Mouse (Mus musculus): ENCODE measurements around the gene Tec.

Gene Tec

GRCm38 (mm10) chr5:72776595-72776994 lies 91.7 kb downstream of the Tec start:
- no peak for DNase-seq

DNA sequence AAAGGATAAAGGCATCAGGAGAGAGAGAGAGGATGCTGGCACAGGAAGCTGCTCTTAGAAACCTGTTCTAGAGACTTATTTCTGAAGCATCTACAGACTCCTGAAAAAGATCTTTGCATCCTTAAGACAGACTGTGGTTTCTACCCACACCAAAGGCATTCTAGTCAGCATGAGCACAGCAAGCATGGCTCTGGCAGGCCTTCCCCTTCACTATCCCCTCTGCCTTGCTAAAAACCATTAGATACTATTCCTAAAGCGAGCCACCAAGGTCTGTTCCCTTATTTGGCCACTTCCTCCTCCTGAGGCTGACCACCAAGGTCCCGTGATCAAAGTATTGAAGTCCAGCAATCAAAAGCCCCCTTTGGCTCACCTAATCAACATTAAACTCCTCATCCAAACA lies 92.2 kb downstream of the Tec start:
- no peak for DNase-seq

DNA sequence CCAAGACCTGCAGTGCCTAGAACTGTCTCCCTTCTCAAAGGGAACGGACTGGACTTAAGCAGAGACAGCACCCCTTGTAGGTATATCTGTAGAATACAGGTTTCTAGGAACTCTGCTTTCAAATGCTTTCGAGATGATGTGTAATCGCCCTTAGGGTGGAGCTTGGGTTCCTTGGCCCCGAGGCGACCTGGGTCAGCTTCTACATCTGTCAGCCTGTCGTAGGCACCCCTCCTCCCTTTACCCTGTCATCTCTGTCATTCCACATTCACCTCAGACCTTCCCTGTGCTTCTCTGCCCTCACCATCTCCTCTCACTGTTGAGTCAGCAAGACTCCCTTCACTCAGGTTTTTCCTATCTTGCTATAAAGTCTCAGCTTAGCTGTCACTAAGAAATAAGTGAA lies 98.4 kb downstream of the Tec start:
- DNase-seq, result no peak

DNA sequence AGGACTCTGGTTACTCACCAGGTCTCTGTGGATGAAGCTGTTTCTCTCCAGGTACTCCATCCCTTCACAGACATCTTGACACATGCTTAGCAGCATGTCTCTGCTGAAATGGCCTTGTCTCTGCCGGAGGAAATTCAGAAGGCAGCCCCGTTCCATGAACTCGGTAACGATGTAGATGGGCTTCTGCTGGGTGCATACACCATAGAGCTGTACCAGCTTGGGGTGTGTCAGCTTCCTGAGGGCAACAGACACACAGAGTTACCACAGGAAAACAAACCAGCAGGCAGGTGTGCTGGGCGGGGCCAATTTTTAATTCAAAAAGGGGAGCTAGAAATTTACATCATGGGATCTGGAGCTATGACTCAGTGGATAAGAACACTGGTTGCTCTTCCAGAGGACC lies 104.7 kb downstream of the Tec start:
- DNase-seq, result no peak

- DNase-seq, result no peak
Measured at GRCm38 (mm10) chr5:72763025-72763424, 105.3 kb downstream of the Tec start.

- no peak for DNase-seq
Measured at GRCm38 (mm10) chr5:72761758-72762157, 106.5 kb downstream of the Tec start.

DNA sequence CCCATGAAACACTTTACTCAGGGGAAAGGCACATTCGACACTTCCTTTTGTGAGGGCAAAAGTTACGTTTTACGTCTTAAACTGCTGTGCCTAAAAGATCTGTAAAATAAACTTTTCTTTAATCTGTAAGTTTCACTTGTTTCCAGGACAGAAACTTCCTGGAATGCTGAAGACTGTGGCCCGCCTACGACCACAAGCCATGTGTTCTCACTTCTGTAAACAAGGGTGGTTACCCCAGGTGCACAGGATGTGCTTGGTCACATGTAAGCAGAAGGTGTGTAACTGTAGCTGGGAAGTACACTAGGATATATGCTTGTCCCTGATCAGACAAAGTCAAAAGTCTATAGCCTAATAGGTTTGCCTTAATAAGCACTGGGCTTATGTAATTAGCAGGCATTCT lies 107.0 kb downstream of the Tec start:
- no peak for DNase-seq

- DNase-seq, result no peak
Measured at GRCm38 (mm10) chr5:72758925-72759924, 109.1 kb downstream of the Tec start.

- DNase-seq, result no peak
Measured at GRCm38 (mm10) chr5:72757155-72757773, 111.0 kb downstream of the Tec start.

DNA sequence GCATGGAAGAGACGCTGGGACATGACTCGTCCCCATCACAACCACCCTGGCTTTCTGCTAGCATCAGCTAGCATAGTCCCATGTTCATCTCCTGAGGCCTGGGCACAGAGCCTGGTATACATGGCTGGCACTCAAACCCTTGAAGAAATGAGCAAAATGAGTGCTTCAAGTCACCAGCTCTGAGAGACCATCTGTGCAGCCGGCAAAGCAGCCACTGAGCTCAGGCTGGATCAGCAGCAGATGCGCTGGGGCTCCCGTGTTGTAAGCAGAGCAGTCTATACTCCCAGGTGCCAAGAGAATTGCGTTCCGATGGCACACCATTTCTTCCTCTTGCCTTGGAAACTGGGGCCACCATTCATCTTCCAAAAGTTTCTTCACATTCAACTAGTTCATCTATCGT lies 112.3 kb downstream of the Tec start:
- peak; percentile 77 for DNase-seq

DNA sequence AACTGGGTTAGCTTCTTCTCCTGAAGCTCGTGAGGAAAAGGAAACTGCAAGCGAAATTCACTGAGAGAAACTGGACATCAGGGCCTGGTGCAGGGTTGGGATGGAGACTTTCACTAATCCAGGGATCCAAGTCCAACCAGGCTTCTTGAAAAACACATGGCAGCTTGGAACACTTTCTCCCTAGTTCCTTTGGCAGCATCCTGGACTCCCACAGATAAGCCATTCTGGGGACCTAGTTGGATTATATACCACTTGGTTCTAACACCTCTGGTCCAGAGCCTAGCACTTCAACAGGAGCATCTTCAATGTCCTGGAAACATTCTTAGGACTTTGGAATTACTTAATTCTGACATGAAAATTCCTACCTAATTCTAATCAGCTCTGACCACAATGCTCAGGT lies 113.2 kb downstream of the Tec start:
- DNase-seq, result no peak

GRCm38 (mm10) chr5:72752585-72752984 lies 115.7 kb downstream of the Tec start, which contains the start of gene Txk:
Gene Txk, minus strand, starts transcription at chr5:72752777.
- DNase-seq, result no peak

GRCm38 (mm10) chr5:72751056-72751758 lies 117.1 kb downstream of the Tec start:
- DNase-seq, result no peak

DNA sequence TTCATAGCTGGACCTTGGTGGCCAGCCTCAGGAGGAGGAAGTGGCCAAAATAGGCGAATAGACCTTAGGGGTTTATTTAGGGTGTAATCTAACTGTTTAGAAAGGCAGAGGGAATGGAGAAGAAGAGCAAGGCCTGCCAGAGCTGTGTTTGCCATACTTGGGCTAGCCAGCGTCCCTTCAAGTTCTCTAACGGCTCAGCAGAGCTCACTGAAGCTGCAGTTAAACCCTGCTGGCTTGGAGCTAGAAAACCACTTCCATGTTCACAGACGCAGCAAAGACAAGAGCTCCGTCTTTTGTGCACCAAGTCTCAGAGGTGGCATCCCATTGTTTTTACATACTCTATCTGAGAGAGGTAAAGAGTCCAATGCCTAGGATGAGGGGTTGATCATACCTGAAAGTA lies 118.1 kb downstream of the Tec start:
- no peak for DNase-seq

DNA sequence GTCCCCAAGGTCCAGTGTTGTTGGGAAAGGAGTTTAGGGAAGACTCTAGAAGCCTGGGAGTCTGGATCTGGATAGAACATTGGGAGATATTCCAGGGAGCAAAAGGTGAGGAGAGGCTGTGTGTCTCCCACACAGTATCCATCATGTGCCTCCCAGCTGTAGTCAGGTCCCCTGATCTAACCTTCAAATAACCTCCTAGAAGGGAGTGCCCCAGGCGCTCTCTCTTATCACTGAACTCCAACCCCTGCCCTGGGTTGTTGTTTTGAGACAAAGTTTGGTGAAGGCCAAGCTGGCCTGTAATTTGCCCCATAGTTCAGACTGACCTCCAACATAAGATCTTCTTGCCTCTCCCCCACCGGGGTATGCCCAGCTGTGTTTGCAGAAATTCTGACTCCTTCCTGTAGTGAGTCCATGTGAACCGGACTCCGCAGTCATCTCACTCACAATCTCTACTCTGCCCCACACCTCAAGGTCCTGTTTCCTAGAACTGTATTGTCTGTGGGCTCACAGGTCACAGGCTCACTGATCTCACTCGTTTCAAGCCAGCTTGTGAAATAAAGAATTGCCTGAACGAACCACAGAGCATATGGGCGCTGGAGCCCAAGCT lies 119.5 kb downstream of the Tec start:
- no peak for DNase-seq

GRCm38 (mm10) chr5:72747384-72747783 lies 120.9 kb downstream of the Tec start:
- peak; percentile 86 for DNase-seq

GRCm38 (mm10) chr5:72746461-72746860 lies 121.8 kb downstream of the Tec start:
- DNase-seq, result no peak

- DNase-seq, result no peak
Measured at GRCm38 (mm10) chr5:72743103-72743502, 125.2 kb downstream of the Tec start.

DNA sequence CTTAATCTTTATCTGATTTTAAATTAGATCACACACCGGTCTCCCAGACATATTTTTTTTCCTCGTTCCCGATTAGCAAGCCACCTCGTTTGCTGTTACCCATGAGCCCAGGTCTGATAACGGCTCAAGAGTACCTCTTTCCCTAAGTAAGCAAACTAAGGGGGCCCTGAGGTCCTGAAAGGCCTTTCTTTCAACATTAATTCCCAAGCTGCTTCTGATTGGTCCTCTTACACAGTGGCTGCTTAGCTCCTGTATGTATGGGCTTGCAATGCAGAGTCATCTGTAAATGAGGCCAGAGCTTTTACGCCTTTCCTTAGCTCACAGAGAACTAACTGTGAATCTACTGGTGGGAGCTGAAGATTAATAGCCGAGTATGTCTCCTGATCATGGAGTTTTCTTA lies 131.4 kb downstream of the Tec start:
- no peak for DNase-seq

- DNase-seq, result no peak
Measured at GRCm38 (mm10) chr5:72736437-72736836, 131.8 kb downstream of the Tec start.

GRCm38 (mm10) chr5:72735763-72736162 lies 132.5 kb downstream of the Tec start:
- no peak for DNase-seq

GRCm38 (mm10) chr5:72732885-72733284 lies 135.4 kb downstream of the Tec start:
- DNase-seq, result no peak

DNA sequence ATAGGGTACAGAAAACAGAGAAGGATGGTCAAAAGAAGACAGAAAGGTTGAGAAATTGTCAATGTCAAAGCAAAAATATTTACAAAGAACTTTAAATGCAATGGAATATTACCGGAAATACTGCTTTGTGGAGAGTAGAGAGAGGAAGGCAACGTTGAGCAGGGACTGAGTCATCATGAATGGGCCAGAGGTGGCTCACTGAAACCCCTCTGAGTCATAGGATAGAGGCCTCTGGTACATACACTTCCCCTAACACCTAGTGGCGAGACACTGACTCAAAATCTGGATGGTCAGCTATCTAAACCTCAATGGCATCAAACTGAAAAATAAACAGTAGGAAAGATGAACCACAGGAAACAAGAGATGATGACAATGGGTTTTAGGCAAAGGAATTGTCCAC lies 142.9 kb downstream of the Tec start:
- no peak for DNase-seq
